Mouse (Mus musculus): Measurements from ENCODE around the gene Pdp2.

DNA sequence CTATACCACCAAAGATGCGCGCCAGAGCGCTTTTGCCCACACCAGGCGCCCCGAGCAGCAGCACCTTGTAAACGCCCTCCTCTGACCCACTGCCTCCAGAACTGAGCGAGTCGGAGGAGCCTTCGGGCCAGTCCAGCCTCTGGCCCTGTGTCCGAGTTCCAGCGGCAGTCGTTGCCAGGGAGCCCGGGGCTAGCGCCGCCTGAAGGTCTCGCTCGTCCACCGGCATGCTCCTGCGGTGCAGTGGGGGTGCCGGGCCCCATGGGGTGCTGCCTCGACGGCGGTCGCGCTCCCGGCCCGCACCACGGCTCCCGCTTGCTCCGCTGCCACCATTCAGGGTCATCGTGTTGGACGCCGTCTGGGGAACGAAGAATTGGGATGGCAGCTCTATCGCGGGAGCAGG lies 39.3 kb downstream of the Pdp2 start:
- no peak for TF ChIP-seq CTCF (IDR thresholded peaks at IDR 0.05; ENCODE audit: insufficient read depth, low read length)
- TF ChIP-seq POLR2A (IDR thresholded peaks at IDR 0.05; ENCODE audit: borderline replicate concordance, extremely low read depth, low read depth, low read length) = no peak
